Mouse (Mus musculus) B cell, adult 67 days (primary cell): Measurements from ENCODE around the gene Krt82. TPM values are rescaled to one million over a fixed set of nuclear protein-coding genes. Genes with fewer than 3 reads are reported as not detected.

Experiments
- total RNA-seq, 2 experiments: library from RNA; stranded (reverse); gene quantifications; 4 replicates each; pipeline ENCODE4 v1.2.4; 2023

Gene Krt82
- total RNA-seq, result not detected

GRCm38 (mm10) chr15:101550567-101550966 lies at the start of gene Krt82:
TSS of gene Krt82 (minus strand) at chr15:101550667.

GRCm38 (mm10) chr15:101573796-101574345 lies 23.4 kb upstream of the Krt82 start, which contains the start of gene Krt75:
TSS of gene Krt75 (minus strand) at chr15:101573904.

GRCm38 (mm10) chr15:101562850-101563249 lies 12.4 kb upstream of the Krt82 start, which contains the start of gene Krt90:
TSS of gene Krt90 (minus strand) at chr15:101562950.

GRCm38 (mm10) chr15:101532720-101533119 lies 17.7 kb downstream of the Krt82 start, which contains the start of gene Krt84:
TSS of gene Krt84 (minus strand) at chr15:101532820.

GRCm38 (mm10) chr15:101517161-101517560 lies 33.3 kb downstream of the Krt82 start, which contains the start of gene Gm49425:
TSS of gene Gm49425 (minus strand) at chr15:101517261.

GRCm38 (mm10) chr15:101491431-101491830 lies 59.0 kb downstream of the Krt82 start, which contains the start of gene Krt83:
TSS of gene Krt83 (minus strand) at chr15:101491512.

Other genes with a start within 250 kb of the Krt82 start
- not detected for gene Krt80, start 180.5 kb downstream of the Krt82 start, total RNA-seq
- gene Krt7, start 139.6 kb downstream of the Krt82 start, total RNA-seq, result not detected
- not detected for gene Krt87, start 111.9 kb downstream of the Krt82 start, total RNA-seq
- not detected for gene Krt88, start 102.9 kb downstream of the Krt82 start, total RNA-seq
- gene Krt81, start 86.9 kb downstream of the Krt82 start, total RNA-seq, result not detected
- gene Krt86, start 77.2 kb downstream of the Krt82 start, total RNA-seq, result not detected
- not detected for gene Krt83, start 59.2 kb downstream of the Krt82 start, total RNA-seq
- not detected for gene Gm49425, start 33.4 kb downstream of the Krt82 start, total RNA-seq
- not detected for gene Krt84, start 17.8 kb downstream of the Krt82 start, total RNA-seq
- gene Krt90, start 12.3 kb upstream of the Krt82 start, total RNA-seq, result not detected
- not detected for gene Krt75, start 23.2 kb upstream of the Krt82 start, total RNA-seq
- not detected for gene Gm5414, start 77.5 kb upstream of the Krt82 start, total RNA-seq
- not detected for gene Gm5478, start 96.7 kb upstream of the Krt82 start, total RNA-seq
- not detected for gene Krt6b, start 129.6 kb upstream of the Krt82 start, total RNA-seq
- gene Krt6a, start 143.6 kb upstream of the Krt82 start, total RNA-seq, result not detected
- gene Krt5, start 162.2 kb upstream of the Krt82 start, total RNA-seq, result not detected
- not detected for gene Krt71, start 192.4 kb upstream of the Krt82 start, total RNA-seq
- not detected for gene Krt72, start 235.8 kb upstream of the Krt82 start, total RNA-seq